Mouse (Mus musculus) frontal cortex, adult (tissue): ENCODE data around the gene Fbxw9.
A peak's percentile ranks its signal among the peaks of the same experiment; 100 is the strongest.
"Not testable (repeated sequence)": the region's sequence is repeated elsewhere in the genome, so short reads cannot be mapped to it uniquely, and the experiment has no call there.

Experiments used
- ATAC-seq: cut with Nextera tagmentation; 2 replicates; pipeline ENCODE4 v1.9.2; 2017; ENCODE audit warnings: mild to moderate bottlenecking, moderate library complexity, mixed read lengths; ENCODE audit not compliant: low TSS enrichment

Gene Fbxw9

DNA sequence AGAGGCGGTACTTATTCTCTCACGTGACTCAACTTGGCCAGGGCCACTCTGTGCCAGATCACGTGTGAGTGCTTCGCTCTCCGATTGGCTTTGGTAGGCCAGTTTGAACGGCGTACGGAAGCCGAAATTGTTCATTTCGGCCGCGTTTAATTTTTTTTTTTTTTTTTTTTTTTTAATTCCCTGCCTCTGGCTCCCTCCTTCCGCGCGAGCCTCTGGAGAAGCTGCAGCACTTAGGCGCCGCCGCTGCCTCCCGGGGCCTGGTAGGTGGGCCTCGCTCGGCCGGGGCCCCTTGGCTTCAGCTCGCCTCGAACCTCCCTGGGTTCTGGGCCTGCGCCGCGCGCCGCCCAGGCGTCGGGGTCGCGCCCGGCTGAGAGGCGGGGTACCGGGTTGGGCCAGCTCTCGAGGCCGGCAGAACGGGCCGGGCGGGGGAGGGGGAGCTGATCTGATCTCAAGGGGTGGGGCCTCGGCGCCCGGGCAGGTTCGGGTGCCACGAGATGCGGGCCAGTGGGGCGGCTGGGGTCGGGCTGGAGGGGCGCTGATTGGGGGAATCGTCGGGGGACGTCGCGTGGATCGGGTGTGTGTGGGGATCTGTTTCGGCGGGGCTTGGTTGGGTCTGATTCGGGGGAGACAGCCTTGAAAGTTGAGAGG is 23.0 kb upstream of the Fbxw9 start, which contains the start of gene Tnpo2:
Gene Tnpo2 (plus strand): TSS at position 198 of the 648 bp plus-strand sequence.
- ATAC-seq: peak; percentile 64

DNA sequence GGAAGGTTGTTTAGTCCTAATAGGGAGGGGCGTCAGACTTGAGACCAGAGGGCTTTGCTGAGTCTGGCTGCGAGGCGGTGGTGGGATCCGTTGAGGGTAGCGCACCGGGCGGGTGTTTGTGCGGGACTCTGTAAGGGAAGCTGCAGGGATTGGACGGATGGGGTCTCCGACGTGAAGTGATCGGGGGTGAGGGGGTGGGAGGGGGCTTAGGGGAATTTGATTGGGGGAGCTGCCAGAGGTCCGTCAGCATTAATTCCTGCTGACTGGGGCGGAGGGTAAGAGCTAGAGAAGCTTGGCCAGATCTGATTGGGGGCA is 22.5 kb upstream of the Fbxw9 start:
- no peak for ATAC-seq

DNA sequence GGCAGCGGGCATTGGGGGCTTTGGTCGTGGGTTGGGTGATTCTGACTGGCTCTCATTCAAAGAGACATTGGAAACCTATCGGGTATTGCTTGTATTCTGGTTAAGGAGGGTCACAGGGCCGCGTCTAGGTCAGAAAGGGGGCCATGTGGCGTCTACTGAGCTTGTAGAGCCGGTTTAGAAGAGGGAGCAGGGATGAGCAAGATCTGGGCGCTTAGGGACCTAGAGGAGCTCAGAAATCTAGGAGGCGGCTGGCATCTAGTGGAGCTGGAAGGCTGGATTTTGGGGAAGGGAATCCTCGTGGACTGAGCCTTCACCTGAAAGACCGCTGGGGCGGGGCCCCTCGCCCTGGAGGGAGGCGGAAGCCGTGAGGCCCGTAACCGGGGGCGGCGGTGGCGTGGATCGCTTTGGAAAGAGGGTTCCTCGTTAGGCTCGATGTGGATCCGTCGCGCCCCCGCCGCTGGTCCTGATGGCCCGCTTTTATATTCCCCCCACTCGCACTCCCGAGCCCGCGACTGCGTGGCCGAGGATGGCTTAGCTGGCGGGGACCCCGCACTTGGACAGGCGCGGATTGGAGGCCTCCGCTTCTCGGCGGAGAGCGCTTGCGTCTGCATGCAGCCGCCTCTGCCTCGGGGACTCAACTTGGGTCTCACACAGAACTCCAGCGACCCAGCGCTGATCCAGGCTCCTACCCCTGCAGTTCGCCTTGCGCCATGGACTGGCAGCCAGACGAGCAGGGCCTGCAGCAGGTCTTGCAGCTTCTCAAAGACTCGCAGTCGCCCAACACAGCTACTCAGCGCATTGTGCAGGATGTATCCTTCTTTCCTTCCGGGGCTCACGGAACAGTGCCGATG is 21.9 kb upstream of the Fbxw9 start:
- peak; percentile 21; the same call in 1 of the 2 replicates for ATAC-seq

DNA sequence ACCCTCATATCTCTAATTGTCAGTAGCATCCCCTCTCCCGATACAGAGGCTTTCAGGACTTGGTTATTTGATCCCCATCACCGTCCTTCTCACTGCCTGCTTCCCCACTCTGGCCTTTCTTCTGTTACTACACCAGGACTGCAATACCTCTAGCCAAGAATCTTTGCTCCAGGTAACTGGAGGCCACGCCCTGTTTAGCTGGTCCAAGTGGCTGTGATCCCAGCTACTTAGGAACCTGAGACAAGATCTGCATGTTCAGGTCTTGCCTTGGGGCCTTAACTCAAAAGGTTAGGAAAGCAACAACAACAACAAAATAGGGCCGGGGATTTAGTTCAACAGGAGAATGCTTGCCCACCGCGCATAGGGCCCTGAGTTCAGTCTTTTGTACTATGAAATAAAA is 16.2 kb upstream of the Fbxw9 start:
- no peak for ATAC-seq

DNA sequence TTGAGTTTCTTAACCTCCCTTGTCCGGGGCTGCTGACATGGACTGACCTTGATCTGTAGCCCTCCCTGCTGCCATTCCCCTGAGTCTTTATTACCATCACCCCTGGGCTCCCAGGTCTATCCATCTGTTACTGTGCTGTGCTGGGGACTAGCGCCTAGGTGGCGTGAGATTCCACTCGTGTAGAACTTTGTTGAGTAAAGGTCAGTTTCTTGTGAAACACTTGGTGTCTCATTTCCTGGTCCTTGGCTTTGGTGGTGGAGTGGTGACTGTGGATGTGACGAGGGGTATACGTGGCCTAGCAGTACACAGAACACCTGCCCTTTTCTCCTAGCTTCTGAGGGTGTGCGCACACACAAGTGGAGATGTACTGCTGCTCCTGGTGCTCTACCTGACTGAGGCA is 2.5 kb upstream of the Fbxw9 start:
- no peak for ATAC-seq

DNA sequence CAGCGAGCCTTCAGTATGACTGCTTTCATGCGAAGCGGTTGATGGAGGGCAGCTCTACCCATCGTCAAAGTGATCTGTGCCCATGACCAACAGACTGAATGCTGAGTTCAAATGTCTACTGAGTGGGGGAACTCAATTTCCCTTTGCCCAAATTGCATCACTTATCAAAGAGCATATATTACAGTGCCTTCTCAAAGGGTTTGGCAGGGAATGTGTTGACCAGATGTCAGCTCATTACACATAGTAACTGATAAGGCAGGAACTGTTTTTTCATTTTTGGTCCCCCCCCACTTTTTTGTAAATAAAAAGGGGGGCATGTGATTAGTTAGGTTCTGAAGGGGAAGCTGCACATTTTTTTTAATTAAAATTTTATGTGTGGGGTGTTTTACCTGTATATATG is 2.7 kb downstream of the Fbxw9 start:
- no peak for ATAC-seq

DNA sequence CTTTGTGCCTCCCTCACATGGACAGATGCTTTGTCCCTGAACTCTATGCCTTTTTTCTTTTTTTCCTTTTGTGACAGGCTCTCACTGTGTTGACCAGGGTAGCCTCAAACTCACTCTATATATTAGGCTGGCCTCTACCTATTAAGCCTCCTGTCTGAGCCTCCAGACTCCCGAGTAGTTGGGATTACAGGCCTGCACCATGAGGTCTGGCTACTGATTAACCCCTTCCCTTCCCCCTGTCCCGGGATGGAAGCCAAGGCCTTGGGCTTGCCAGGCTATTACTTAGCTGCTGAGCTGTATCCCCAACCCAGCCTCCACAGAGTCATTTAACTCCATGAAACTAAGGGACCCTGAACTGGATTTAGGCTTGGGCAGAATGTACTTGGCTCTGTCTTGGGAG is 5.4 kb downstream of the Fbxw9 start:
- ATAC-seq: no peak

DNA sequence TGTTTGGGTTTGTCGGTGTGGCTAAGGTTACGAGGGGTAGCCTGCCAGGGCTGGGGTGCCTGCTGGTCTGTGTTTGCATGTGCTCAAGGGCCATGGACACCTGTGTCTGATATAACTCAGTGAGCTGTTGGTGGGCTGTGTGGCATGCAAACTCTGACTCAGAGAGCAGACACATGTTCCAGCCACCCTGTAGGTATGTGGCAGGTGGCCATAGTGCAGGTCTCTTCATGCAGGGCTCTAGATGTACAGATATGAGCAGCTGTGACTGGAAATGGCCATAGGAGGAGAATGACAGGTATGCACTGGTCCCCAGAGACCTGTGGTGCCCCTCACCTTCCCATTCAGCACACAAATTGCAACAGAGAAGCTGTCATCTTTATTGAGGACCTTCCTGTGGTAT is 7.3 kb downstream of the Fbxw9 start:
- ATAC-seq: no peak

DNA sequence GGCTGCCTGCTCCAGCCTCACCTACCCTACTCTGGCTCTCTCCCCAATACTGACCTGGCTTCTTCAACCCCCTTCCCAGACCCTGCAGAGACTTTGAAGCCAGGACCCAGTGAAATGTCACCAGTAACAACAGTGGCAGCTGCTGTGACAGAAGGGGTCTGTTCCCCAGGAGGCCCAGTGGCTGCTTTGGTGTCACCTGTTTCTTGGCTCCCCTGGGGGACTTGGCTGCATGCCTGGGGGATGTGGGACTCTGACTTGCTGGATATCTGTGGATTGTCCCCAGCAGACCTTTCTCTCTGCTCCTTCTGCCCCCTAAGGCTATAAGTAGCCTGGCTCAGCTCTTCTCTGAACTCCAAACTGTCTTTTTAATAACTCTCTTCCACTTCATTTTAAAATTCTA is 8.1 kb downstream of the Fbxw9 start, which contains the start of gene Gm5741:
Gene Gm5741 (minus strand): TSS at position 1 of the 400 bp plus-strand sequence.
- no peak for ATAC-seq

DNA sequence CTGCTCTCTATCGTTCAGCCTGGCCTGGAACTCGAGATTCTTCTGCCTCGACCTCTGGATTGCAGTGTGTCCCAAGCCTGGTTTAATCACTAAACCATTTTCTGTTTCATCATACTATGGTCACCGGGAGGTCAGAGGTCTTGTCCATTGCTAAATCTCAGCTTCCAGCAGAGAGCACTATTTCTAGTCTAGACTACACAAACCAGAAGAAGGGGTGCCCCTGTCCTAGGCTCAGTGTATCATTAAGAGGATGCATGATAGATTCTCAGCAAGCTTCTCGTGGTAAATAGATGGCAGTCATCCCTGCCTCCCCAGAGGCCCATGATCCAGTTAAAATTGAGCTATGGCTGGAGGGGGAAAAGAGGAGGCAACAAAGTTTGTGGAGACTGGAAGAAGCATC is 11.2 kb downstream of the Fbxw9 start:
- no peak for ATAC-seq

DNA sequence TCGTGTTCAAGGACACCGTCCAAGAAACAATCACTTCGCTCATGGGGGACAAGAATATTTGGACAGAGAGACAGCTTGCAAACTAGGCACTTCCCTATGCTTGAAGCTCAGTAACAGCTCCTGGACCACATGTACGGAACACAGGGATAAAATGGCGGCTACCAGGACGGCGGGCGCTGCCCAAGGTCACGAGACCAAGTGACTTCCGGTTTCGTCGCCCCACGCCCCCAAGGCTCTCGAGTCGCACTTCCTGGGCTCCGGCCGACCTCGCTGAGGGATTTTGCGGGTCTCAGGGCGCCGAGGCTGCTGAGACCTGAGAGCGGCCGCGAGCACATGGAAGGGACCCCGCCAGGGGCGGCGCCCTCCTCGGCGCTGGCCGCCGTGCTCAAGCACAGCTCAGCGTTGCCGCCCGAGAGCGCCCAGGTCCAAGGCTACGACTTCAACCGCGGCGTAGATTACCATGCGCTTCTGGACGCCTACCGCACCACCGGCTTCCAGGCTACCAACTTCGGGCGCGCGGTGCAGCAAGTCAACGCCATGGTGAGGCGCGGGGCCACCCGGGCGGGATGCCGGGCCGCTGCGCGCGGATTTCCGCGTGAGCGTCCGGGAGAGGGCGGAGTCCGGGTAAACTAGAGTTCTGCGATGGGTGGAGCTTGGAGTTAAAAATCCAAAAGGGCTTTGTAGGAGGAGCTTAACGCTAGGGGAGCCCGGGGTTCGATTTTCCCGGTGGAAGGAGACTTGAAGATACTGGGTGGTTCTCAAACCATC is 11.8 kb downstream of the Fbxw9 start, which contains the start of gene Dhps:
Gene Dhps (plus strand): TSS at position 244 of the 768 bp plus-strand sequence.
- peak; percentile 77 for ATAC-seq

DNA sequence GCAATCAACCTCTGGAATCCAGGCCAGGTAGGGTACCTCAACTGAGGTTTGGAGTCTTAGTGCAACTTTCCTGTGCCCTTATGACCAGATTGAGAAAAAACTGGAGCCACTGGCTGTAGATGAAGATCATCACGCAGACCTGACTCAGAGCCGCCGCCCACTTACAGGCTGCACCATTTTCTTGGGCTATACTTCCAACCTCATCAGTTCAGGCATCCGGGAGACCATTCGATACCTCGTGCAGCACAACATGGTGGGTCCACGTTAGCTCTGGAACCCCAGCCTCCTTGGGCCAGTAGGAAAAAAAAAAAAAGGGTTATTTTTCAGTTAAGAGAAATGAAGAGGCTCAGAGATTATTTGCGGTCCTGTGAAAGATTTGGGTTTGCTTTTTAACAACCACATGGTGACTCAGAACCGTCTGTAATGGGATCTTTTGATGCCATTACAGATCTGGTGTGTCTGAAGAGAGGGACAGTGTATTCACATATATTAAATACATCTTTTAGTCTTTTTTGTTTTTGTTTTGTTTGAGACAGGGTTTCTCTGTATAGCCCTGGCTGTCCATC is 12.6 kb downstream of the Fbxw9 start:
- peak; percentile 10; the same call in 1 of the 2 replicates for ATAC-seq

DNA sequence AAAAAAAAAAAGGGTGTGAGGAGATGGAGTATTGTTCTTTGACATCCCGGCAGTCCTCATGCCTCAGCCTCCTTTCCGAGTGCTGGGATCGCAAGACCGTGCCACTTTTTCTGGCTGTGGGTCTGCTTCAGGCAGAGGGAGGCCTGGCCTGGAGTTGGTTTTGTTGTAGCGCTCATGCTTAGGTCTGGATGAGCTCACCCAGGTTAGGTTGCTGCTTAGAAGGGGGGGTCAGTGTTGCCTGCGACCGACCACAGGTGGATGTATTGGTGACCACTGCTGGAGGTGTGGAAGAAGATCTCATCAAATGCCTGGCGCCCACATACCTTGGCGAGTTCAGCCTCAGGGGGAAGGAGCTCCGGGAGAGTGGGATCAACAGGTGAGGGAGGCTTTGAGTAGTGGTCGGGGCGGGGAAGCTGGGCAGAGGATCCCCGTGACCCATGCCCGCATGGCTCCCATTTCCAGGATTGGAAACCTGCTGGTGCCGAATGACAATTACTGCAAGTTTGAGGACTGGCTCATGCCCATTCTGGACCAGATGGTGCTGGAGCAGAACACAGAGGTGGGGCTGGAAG is 13.3 kb downstream of the Fbxw9 start:
- no peak for ATAC-seq

DNA sequence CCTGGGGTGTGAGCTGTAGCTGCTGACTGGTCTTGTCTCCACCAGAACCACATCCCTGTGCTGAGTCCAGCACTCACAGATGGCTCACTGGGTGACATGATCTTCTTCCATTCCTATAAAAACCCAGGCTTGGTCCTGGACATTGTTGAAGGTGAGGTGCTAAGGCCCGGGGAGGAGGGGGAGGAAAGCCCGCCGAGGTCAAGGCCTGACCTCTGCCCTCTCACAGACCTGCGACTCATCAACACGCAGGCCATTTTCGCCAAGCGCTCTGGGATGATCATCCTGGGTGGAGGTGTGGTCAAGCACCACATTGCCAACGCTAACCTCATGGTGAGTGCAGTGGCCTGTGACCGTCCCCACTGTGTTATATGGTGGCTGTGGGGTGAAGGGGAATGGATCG is 14.3 kb downstream of the Fbxw9 start:
- ATAC-seq: no peak

DNA sequence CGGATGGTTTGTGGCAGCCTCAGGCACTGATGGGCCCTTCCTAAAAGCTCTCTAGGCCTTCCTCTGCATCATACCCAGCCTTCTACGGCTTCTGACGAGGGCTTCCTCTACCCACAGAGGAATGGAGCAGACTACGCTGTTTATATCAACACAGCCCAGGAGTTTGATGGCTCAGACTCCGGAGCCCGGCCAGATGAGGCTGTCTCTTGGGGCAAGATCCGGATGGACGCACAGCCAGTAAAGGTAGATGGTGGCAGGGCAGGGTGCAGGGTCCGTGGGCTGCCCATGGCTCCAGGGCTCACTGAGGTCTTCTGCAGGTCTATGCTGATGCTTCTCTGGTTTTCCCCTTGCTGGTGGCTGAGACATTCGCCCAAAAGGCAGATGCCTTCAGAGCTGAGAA is 14.8 kb downstream of the Fbxw9 start:
- ATAC-seq: no peak

DNA sequence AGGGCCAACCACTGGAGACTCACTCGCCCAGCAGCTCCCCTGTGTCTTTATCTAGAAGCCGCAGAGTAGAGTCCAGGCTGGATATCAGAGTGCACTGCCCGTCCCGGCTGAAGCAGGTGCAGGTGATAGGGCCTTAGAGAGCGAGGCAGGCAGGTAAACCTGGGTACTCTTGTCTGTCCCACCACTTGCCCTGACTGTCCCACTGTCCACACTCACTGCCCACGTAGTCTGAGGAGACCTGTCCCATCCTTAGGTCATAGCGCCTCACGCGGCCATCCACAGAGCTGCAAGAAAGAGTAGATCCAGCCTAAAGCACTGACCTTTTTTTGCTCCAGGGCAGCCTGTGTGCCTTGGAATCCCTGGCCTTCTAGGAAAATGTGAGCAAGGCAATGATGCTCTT is 16.1 kb downstream of the Fbxw9 start:
- no peak for ATAC-seq

DNA sequence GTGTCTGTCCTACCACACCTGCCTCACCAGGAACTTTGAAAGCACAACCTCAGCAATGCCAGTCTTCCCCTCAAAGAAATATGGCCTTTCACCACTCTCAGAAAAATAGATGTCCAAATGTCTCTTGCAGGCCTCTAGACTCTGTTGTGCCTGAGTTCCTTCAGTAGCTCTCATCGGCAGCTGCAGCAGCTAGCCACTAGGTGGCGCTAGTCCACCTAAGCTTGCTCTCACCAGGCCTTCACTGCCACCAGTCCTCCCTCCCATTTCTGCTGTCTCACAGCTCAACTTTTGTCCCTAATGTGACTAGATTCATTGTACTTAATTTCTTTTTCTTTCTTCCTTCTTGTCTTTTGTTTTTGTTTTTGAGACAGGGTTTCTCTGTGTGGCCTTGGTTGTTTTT is 17.1 kb downstream of the Fbxw9 start:
- ATAC-seq: peak; percentile 62

DNA sequence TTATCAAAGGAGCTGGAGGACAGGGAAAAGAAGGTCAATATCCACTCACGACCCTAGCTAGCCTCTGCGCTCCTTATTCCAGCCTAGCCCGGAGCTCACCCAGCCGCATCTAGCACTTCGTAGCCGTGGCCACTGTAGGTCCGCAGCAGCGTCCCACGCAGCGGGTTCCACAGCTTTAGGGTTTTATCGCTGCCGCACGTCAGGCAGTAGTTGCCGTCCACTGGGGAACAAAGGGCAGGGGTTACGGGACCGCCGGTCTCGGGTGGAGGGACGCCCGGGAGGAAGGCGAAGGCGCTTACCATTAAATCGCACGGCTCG is 20.3 kb downstream of the Fbxw9 start:
- no peak for ATAC-seq

DNA sequence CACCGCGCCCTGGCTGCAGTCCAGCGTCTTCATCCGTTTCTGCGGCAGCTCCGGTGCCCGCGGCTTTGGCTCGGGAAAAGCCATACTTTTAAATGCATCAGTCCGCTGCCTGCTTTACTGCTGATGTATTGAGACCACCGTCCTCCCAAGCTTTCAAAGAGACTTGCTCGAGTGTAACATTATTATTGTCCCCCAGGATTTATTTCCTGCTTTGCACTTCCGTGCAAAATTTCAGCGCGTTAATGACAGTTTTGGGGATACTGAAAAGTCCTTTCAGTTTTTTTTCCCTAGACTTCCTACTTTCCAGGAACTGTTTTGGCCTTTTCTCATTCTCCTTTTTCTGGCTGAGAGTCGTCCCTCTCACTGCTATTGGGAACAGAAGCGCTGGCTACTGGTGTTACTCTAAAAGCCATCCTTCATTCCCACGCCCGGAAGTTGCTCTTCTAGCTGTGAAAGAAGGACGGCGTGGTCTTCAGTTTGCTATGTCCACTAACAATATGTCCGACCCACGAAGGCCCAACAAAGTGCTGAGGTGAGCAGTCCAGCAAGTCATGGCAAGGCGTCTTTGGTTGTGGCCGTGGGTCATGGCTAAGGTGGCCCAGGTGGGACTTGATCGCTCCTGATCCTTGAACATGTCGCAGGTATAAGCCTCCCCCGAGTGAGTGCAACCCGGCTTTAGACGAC is 20.8 kb downstream of the Fbxw9 start, which contains the start of gene Wdr83os:
Gene Wdr83os (plus strand): TSS at position 209 of the 684 bp plus-strand sequence.
- peak; percentile 29; the same call in 1 of the 2 replicates for ATAC-seq

DNA sequence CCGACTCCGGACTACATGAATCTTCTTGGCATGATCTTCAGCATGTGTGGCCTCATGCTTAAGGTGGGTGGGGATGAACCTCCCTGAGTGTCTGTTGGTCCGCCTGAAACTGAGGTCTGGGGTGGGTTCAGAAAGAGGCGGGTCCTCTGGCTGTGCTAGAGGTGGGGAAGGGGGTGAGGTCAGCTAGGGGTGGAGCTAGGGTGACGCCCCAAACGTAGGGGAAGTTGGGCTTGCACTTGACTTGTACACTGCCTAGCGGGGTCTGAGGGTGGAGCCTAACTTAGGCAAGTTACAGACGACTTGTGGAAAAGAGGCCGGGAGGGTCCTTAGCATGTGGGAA is 21.3 kb downstream of the Fbxw9 start, which contains the start of gene Wdr83:
Gene Wdr83 (minus strand): TSS at position 91 of the 340 bp plus-strand sequence.
- no peak for ATAC-seq

DNA sequence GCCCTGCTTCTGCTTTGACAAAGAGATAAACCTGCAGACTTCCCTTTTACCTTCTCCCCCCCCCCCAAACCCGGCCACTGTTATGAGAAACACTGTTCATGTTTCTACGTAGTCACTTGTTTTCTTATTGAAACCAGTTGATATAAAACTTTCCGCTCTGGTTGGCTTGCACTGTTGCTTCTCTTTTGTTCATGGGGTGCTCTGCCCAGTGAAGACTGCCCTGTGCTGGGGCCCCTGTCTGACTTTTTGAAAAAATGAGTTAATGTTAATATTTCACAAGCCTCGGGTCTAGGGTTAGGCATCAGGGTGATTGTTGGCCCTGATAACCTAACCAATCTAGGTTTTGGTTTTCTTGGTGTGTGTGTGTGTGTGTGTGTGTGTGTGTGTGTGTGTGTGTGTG is 22.3 kb downstream of the Fbxw9 start:
- ATAC-seq: not testable (repeated sequence)
